Mouse (Mus musculus) adrenal gland, postnatal 25 days (tissue): ENCODE data around the gene Copa. TPM values are rescaled to one million over a fixed set of nuclear protein-coding genes. Genes with fewer than 3 reads are reported as not detected.

Experiments used
- DNase-seq: peaks from one replicate; pipeline ENCODE4 v3.0.0; 2021; ENCODE audit warnings: mixed read lengths
- total RNA-seq: library from RNA; stranded (reverse); gene quantifications from 2 replicates; pipeline ENCODE4 v1.2.3, GENCODE M21; 2021

The Copa gene
- total RNA-seq, 1 experiment from 2014 or later: 184 TPM

GRCm38 (mm10) chr1:172140825-172141224 is 58.5 kb downstream of the Copa start:
- DNase-seq: no peak

- no peak for DNase-seq
These were observed 59.2 kb downstream of the Copa start for GRCm38 (mm10) chr1:172141529-172141928.

- DNase-seq: no peak
These were observed 61.2 kb downstream of the Copa start for GRCm38 (mm10) chr1:172143570-172143969.

GRCm38 (mm10) chr1:172147835-172148278 is 65.5 kb downstream of the Copa start, which contains the start of gene Dcaf8:
Gene Dcaf8, plus strand, starts transcription at chr1:172148084.
- peak; percentile 98 for DNase-seq

GRCm38 (mm10) chr1:172148279-172148954 is 66.1 kb downstream of the Copa start:
- peak; percentile 41 for DNase-seq

GRCm38 (mm10) chr1:172148955-172149815 is 66.9 kb downstream of the Copa start:
- DNase-seq: no peak

- DNase-seq: no peak
These were observed 72.2 kb downstream of the Copa start for GRCm38 (mm10) chr1:172154536-172154935.

GRCm38 (mm10) chr1:172155518-172155917 is 73.2 kb downstream of the Copa start:
- DNase-seq: no peak

GRCm38 (mm10) chr1:172159970-172160369 is 77.6 kb downstream of the Copa start:
- DNase-seq: no peak

- DNase-seq: no peak
These were observed 78.2 kb downstream of the Copa start for GRCm38 (mm10) chr1:172160508-172160907.

GRCm38 (mm10) chr1:172162009-172162408 is 79.7 kb downstream of the Copa start:
- DNase-seq: no peak

GRCm38 (mm10) chr1:172162959-172163358 is 80.6 kb downstream of the Copa start:
- no peak for DNase-seq

- DNase-seq: no peak
These were observed 85.6 kb downstream of the Copa start for GRCm38 (mm10) chr1:172167911-172168310.

- DNase-seq: no peak
These were observed 87.5 kb downstream of the Copa start for GRCm38 (mm10) chr1:172169809-172170208.

Other genes starting within 250 kb of the Copa start
- 2.3 and 2.6 TPM in 2 replicates for gene Cd84, start 242.8 kb upstream of the Copa start, total RNA-seq
- 0.18 TPM in 1 of 2 replicates, not detected in the other for gene Gm10521, start 186.9 kb upstream of the Copa start, total RNA-seq
- 0.15 TPM in 1 of 2 replicates, not detected in the other for gene Slamf6, start 165.0 kb upstream of the Copa start, total RNA-seq
- gene Vangl2, start 54.1 kb upstream of the Copa start, total RNA-seq: 2.8 and 7.4 TPM in 2 replicates
- not detected in 2 replicates for gene Nhlh1, start 25.0 kb upstream of the Copa start, total RNA-seq
- gene Ncstn, start 266 bp downstream of the Copa start, total RNA-seq: 101 and 117 TPM in 2 replicates
- gene Pex19, start 44.2 kb downstream of the Copa start, total RNA-seq: 106 and 158 TPM in 2 replicates
- 130 and 169 TPM in 2 replicates for gene Dcaf8, start 65.6 kb downstream of the Copa start, total RNA-seq
- 48.3 and 52.1 TPM in 2 replicates for gene Pea15a, start 124.3 kb downstream of the Copa start, total RNA-seq
- gene Casq1, start 137.3 kb downstream of the Copa start, total RNA-seq: 1.00 TPM in 1 of 2 replicates, not detected in the other
- 0.88 and 2.3 TPM in 2 replicates for gene Atp1a4, start 175.9 kb downstream of the Copa start, total RNA-seq
- 33.7 and 48.7 TPM in 2 replicates for gene Igsf8, start 179.1 kb downstream of the Copa start, total RNA-seq
- gene Atp1a2, start 215.5 kb downstream of the Copa start, total RNA-seq: 110 and 122 TPM in 2 replicates
- 0.18 TPM in 1 of 2 replicates, not detected in the other for gene Kcnj9, start 246.8 kb downstream of the Copa start, total RNA-seq